Mouse (Mus musculus) liver, postnatal 0 days (tissue): ENCODE data around the gene Mnd1.

ENCODE experiments used
- CTCF ChIP-seq: sonication (generic); IDR thresholded peaks from 2 replicates; pipeline ENCODE4 v1.5.1; 2016; ENCODE audit warnings: antibody characterized with exemption, low read depth
- EP300 ChIP-seq: IDR thresholded peaks from 2 replicates; pipeline ENCODE4 v1.6.1; 2016; ENCODE audit warnings: antibody characterized with exemption, low read depth, mild to moderate bottlenecking

DNA sequence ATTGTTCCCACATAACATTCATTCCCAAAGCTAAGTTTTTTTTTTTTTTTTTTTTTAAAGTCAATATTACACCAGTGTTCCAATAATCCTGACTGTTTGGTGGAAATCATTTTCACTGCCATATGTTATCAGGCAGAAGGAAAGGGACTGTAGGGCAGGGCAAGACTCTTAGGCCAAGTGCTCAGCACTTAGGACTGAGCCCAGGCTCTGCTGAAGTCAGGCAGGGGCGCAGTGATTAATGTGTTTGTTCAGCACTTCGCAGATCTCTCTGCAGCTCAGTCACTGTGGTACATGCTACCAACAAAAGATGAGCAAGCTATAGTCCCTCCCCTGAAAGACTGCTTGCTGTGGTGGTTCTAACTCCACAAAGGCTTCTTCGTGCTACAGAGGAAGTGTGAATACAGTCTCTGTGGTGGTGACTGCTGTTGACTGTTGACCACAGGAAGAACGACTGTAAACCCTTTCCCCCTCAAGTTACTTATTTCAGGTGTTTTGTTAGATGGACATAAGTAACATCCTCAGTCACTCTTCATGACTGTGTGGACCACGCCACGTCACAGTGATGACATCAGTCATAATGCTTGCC, 29.8 kb downstream of the Mnd1 start:
- TF ChIP-seq CTCF, result no peak
- TF ChIP-seq EP300, result no peak
